Mouse (Mus musculus) C2C12 (cell line): Measurements from ENCODE around the gene Acer3.

Experiments
- CTCF ChIP-seq: IDR thresholded peaks from one replicate; pipeline ENCODE4 v1.5.1; 2011; ENCODE audit not compliant: control insufficient read depth, insufficient read depth, insufficient read length
- MYOD1 ChIP-seq: IDR thresholded peaks from one replicate; pipeline ENCODE4 v1.6.1; 2011; ENCODE audit warnings: low read depth; ENCODE audit not compliant: control insufficient read depth, insufficient read length

DNA sequence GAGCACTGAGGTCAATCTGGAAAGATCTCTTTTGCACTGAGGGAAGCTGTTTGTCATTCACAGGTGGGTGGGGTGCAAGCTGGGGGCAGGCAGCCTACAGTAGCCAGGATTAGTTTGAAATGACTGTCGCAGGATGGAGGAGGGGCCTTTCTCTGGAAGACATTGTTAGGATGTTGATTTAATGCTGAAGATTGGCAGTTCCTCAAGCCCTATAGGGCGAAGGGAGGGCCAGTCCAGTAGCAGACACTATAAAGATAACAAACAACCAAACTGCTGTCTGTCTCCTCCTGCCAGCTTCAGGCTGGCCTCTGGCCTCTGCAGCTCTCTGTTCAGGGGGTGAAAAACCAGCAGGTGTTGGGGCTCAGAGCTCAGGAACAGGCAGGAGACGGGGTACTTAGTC, 131.3 kb downstream of the Acer3 start:
- TF ChIP-seq CTCF: no peak
- no peak for TF ChIP-seq MYOD1
